Mouse (Mus musculus) testis, postnatal 14 days (tissue): ENCODE measurements around the gene Cdc25b.

Experiments
- DNase-seq: peaks from one replicate; pipeline ENCODE4 v3.0.0; 2021; ENCODE audit warnings: low spot score

Cdc25b gene

DNA sequence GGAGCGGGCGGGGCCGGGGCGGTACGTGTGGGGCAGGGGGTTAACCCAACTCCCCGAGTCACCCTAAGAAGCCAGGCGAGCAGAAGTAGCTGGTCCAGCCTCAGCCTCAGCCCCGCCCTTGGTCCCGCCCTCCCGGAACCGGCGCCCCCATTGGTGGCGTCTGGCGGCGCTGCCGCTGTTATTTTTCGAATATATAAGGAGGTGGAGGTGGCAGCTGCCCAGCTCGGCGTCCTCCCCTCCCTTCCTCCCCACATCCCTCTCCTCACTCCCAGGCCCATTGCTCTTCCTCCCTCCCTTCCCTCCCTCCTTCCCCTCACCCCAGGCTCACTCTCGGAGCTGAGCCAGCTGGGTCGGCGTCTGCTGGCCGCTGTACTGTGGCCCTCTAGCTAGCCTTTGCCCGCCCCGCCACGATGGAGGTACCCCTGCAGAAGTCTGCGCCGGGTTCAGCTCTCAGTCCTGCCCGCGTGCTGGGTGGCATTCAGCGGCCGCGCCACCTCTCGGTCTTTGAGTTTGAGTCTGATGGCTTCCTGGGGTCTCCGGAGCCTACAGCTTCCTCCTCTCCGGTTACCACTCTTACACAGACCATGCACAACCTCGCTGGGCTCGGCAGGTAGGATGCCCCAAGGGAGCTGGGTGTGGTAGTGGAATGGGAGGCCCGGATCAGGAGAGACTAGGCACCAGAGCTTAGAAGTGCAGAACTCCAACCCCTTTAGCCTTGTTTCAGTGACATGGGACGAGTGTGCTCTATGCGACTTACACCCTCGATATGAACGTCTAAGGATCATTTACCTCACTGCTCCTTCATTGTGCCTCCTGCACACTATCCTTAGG is at the start of gene Cdc25b, which contains the start of gene Spef1:
Gene Cdc25b (plus strand): TSS at position 179 of the 831 bp plus-strand sequence.
Gene Spef1 (minus strand): TSS at position 512 of the 831 bp plus-strand sequence.
- DNase-seq, result peak; percentile 77

DNA sequence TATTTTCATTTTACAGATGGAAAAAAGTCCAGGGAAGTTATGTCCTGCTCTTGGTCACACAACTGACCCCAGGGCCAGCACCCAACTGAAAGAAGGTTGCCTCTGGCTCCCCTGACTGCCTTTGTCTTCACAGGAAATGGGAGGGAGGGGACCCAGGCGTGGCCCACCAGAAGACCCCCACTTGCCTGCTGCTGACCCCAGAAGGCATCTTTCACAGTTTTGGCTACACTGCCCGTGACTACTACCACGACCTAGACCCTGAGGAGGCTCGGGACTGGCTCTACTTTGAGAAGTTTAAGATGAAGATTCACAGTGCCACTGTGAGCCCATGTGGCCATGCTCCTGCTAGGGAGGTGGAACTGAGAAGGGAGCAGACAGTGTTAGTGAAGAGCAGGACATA is 48.5 kb upstream of the Cdc25b start:
- no peak for DNase-seq

- no peak for DNase-seq
These were observed 48.0 kb upstream of the Cdc25b start for GRCm38 (mm10) chr2:131138760-131139159.

DNA sequence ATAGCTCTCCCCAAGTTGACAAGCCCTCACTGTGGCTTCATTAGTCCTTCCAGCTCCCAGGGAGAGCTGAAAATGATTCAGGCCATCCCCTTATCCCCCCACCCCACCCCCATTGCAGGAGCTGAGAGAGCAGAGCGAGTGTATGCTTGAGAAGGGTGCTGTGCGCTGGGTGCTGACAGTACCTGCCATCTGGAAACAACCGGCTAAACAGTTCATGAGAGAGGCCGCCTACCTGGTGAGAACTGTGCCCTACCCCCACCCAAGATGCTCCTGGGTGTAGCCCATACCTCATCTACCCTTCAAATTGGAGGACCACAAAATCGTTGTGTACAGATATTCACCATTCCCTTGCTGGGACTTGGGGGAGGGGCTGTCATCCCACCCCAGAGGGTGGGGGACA is 47.5 kb upstream of the Cdc25b start:
- DNase-seq, result no peak

GRCm38 (mm10) chr2:131139886-131140532 is 46.7 kb upstream of the Cdc25b start:
- no peak for DNase-seq

DNA sequence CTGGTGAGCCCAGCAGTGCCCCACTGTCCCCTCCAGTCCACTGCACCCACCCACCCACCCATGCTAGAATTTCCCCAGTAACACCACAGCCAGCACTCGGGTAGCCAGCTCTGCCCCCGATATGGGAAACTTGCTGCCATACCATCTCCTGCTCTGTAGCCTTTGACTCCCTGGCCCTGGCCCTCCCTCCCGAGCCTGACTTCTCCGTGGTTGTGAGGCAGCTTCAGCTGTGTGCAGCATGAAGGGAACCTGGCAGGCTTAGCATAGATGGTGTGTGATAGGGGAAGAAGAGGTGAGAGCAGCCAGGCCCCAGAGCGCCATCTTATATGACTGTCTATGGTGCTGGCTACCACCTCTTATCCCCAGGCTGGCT is 46.2 kb upstream of the Cdc25b start:
- no peak for DNase-seq

- no peak for DNase-seq
These were observed 45.3 kb upstream of the Cdc25b start for GRCm38 (mm10) chr2:131141336-131141986.

GRCm38 (mm10) chr2:131142592-131142991 is 44.2 kb upstream of the Cdc25b start:
- peak; percentile 75 for DNase-seq

- no peak for DNase-seq
These were observed 43.6 kb upstream of the Cdc25b start for GRCm38 (mm10) chr2:131143007-131143780.

GRCm38 (mm10) chr2:131145121-131145520 is 41.6 kb upstream of the Cdc25b start:
- no peak for DNase-seq

DNA sequence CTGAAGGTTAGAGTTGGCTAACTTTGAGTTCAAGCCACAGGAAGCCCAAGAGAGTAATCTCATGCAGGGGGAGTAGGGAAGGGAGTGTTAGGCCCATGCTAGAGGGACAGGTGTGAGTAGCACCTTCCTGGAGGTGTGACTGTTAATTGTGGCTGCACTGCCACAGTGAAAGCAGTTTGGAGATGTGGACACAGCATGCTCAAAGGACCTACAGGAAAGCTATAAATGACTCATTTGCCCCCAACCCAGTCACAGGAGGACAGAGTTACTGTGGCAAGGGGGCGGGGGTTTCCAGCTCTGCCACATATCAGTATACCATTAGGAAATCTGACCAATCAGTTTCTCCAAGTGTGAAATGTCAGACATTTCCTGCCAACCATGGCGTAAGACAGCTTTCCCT is 41.2 kb upstream of the Cdc25b start:
- DNase-seq, result no peak

GRCm38 (mm10) chr2:131146193-131147042 is 40.3 kb upstream of the Cdc25b start:
- DNase-seq, result no peak

- no peak for DNase-seq
These were observed 39.7 kb upstream of the Cdc25b start for GRCm38 (mm10) chr2:131147043-131147365.

DNA sequence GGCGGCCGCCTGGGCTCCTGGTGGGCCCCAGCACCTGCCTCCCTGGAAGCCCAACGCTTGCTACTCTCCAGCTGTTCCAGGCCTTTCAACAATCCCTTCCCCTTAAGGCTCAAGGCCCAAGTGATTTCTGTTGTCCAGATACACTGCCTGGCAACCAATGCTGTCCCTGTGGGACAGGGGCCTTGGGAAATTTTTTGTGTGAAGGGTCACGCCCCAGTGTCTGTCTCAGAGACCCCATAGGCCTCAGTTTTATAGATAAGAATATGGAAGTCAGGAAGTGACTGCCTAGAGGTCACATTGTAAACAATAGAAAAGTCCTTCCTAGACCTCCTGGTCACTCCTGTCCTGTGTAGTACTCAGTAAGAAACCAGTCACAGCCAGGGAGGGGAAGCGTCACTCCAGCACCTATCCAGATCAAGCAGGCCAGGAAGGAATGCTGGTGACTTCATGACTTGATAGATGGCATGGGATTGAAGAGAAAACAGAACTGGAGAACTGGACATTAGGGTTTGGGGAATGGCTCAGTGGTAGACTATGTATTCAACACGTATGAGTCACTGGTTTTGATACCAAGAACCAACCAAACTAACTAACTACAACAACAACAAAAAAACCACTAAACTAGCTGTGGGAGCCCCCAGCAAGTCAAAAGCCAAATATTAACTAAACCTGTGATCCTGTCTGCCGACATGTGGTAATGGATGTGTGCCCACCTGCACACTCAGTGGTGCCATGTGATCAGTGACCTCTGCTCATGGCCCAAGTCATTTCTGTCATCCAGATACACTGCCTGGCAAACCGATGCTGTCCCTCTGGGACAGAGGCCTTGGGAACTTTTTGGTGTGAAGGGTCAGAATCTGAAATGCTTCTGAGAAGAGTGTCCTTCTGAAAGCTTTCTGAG is 38.1 kb upstream of the Cdc25b start:
- DNase-seq, result no peak

- no peak for DNase-seq
These were observed 37.5 kb upstream of the Cdc25b start for GRCm38 (mm10) chr2:131149254-131149578.

DNA sequence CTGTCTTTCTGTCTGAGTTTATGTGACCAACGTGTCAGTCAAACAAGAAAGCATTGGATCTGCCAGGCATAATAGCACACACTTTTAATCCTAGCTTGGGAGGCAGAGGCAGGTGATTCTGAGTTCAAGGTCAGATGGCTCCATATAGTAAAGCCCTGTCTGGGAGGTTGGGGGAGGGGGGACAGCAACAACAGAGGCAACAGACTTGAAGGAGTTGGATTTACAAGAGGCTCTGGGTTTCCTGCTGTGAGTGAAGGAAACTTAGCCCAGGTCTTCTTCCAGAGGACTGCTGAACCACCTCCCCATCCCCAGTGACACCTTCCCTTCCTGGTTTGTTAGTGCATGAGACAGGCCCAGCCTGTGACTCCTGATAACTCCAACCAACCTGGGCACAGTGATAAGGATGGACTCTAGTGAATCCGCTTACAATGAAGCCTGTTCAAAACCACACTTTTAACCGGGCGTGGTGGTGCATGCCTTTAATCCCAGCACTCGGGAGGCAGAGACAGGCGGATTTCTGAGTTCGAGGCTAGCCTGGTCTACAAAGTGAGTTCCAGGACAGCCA is 34.5 kb upstream of the Cdc25b start:
- DNase-seq, result no peak

- no peak for DNase-seq
These were observed 32.7 kb upstream of the Cdc25b start for GRCm38 (mm10) chr2:131154036-131154435.

DNA sequence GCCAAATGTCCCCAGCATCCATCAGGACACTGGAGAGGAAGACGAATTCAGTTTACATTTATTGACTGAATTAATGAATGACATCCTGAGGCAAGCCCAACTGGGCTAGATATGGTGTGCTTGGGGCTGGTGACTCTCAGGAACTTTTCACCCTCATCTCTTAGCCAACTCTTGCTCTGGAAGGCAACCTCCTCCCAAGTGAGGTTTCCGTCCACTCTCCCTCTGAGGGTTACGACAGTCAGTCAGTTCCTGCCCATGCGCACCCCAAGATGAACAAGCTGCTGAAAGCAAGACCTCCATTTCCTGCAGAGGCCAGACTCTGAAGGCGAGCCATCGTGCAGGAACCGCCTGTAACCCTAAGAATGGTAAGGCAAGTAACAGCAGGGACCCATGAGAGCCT is 29.8 kb upstream of the Cdc25b start:
- no peak for DNase-seq

DNA sequence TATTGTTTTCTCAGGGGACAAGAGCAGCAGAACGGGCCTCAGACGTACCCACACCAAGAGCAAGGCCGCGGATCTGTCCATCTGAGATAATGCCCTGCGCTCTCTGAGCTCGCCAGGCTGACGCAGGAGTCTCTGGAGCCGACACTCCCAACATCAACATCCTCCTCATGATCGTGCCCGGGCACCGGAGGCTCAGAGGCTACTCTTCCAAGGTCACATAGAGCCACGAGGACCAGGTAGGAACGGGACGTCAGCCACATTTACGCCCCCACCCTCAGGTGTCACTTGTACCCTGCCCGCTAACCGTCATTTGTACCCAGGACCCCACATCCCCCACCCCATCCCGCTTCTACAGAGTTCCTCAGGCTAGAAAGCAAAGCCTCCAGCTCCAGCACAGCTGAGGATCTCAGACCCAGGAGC is 27.2 kb upstream of the Cdc25b start:
- DNase-seq, result no peak

GRCm38 (mm10) chr2:131159938-131160581 is 26.7 kb upstream of the Cdc25b start, which contains the start of gene 1700037H04Rik:
1700037H04Rik (minus strand) TSS chr2:131160081.
- peak; percentile 98 for DNase-seq
